Mouse (Mus musculus) layer of hippocampus, adult 2 months (tissue): ENCODE measurements around the gene Irf8. TPM values are rescaled to one million over a fixed set of nuclear protein-coding genes. Genes with fewer than 3 reads are reported as not detected.
"Not testable (repeated sequence)": the region's sequence is repeated elsewhere in the genome, so short reads cannot be mapped to it uniquely, and the experiment has no call there.

ENCODE experiments used
- DNase-seq, 2 experiments: peaks; one replicate each; pipeline ENCODE4 v3.0.0; 2022; ENCODE audit warnings: low spot score in 2 of 2
- H3K27ac ChIP-seq: fragments of 200-600 bp; 2 replicates; pipeline ENCODE4 v1.8.1; 2022
- H3K4me3 ChIP-seq: fragments of 200-600 bp; 2 replicates; pipeline ENCODE4 v1.8.1; 2022; ENCODE audit warnings: mild to moderate bottlenecking
- CTCF ChIP-seq: fragments of 200-600 bp; conservative IDR thresholded peaks from 2 replicates; pipeline ENCODE4 v1.8.1; 2022; ENCODE audit warnings: antibody characterized with exemption, mild to moderate bottlenecking, moderate library complexity
- total RNA-seq, 2 experiments: library from RNA; stranded (reverse); gene quantifications; 2 replicates each; pipeline ENCODE4 v1.2.3; 2021

The Irf8 gene
- total RNA-seq, 2 experiments from 2014 or later = 4.7 to 5.2 TPM

DNA sequence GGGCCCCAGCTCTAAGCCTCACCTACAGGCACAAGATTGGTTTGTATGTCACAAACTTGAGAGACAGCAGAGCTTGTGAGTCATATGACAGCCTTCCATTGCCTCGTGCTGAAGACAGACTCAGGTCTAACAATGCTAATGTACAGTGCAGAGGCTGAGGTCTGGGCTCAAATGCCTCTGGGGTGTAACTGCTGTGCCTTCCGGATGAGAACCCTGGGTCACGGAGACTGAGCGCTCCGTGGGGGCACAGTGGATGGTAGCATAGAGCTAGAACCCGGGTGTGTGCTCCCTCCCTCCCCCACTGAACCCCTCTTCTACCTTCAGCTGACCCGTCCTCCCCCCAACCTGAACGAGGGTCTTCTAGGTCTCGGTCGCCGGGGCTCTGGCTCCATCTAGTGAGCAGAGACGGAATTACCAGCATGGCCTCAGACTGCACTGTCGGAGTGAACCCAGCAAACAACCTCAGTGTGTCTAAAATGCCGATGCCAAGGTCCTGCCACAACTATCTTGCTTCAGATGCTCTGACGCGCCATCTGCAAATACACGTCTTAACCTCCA lies 64.2 kb downstream of the Irf8 start:
- H3K27ac ChIP-seq = no peak overlapping the region
- no peak overlapping the region for H3K4me3 ChIP-seq
- DNase-seq = peak in 1 of 2 experiments; percentile 64
- peak; percentile 93 for TF ChIP-seq CTCF

DNA sequence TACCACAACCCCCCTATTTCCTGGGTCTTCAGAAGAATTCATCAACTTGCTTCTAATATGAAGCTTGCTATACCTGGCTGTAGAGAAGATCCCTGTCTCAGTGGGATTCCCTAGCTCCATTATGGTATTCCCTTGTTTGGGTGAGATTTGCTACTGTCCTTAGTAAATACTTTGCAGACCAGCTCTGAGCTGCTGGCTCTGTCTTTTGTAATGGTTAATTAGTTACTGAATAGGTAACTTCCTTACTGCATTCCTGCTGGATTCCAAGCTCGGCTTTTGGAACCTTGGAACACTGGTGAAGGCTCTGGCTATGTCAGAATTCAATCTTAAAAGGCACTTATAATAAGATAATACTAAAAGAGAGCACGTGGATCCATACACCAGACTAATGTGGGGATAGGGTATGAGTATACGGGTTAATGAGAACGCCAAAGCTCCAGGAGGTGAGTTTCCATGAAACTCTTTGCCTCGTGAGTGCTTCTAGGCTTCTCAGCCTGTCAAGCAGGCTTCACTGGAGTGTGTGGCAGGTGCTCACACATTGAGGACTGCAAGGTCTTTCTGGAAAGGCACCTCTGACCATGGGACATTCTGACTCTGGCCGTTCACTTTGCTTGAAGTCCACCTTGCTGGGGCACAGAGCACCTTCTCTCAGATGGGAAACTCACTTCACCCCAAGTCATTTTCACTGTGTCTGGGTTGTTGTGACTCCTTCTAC lies 67.7 kb downstream of the Irf8 start:
- H3K4me3 ChIP-seq, H3K27ac ChIP-seq, DNase-seq: not testable (repeated sequence)

DNA sequence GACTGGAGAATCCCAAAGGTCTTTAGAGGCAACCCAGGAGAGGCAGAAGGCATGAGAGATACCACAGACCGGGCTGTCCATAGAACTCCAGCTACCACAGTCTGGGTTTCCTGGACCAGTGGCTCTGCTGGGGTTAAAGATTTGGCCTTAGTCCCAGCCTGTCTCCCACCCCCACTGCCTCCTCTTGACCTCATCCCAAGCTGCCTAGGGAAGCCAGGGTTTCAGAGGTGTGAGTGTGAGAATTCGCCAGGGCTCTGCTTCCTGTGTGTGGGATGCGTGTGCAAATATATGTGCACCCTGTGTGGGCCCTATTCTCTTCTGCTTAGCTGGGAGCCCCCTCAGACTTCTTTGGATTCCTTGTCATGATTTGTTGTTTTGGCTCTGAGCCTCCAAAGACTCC lies 68.6 kb downstream of the Irf8 start:
- TF ChIP-seq CTCF = no peak
- H3K4me3 ChIP-seq = no peak overlapping the region
- no peak for DNase-seq
- no peak overlapping the region for H3K27ac ChIP-seq

Other genes starting within 250 kb of the Irf8 start
- gene Gins2, start 147.1 kb upstream of the Irf8 start, total RNA-seq = 1 to 10 TPM; 5.2 to 6.2 TPM
- gene 1190005I06Rik, start 88.7 kb upstream of the Irf8 start, total RNA-seq = 10 to 100 TPM; 14.0 to 15.6 TPM
- gene Gm27021, start 68.3 kb upstream of the Irf8 start, total RNA-seq = under 1 TPM in 1 of 2 experiments, not detected in 1; 0.69 TPM
- gene Cox4i1, start 68.1 kb upstream of the Irf8 start, total RNA-seq = 1,000 to 10,000 TPM in 1 of 2 experiments, 100 to 1,000 TPM in 1; 991 to 1,040 TPM
- gene Emc8, start 67.8 kb upstream of the Irf8 start, total RNA-seq = 10 to 100 TPM; 74.1 to 85.4 TPM